Mouse (Mus musculus) intestine, postnatal 0 days (tissue): ENCODE data around the gene Olfr1350. TPM values are rescaled to one million over a fixed set of nuclear protein-coding genes. Genes with fewer than 3 reads are reported as not detected.
"Not testable (repeated sequence)": the region's sequence is repeated elsewhere in the genome, so short reads cannot be mapped to it uniquely, and the experiment has no call there.

Experiments
- ATAC-seq: fragments of 200-750 bp; cut with Nextera tagmentation; 2 replicates; pipeline ENCODE4 v1.8.0; 2017; ENCODE audit warnings: mild to moderate bottlenecking, moderate TSS enrichment, moderate library complexity
- H3K27ac ChIP-seq: fragments of 300-500 bp; sonication (generic); 2 replicates; pipeline ENCODE4 v1.5.1; 2014; ENCODE audit warnings: mild to moderate bottlenecking, low read depth, low read length, moderate library complexity
- H3K27me3 ChIP-seq: fragments of 300-500 bp; sonication (generic); replicated peaks from 2 replicates; pipeline ENCODE4 v1.6.1; 2014; ENCODE audit warnings: low read length, mixed read lengths; ENCODE audit not compliant: control insufficient read depth, insufficient read depth
- H3K36me3 ChIP-seq: fragments of 300-500 bp; sonication (generic); 2 replicates; pipeline ENCODE4 v1.6.1; 2014; ENCODE audit warnings: mild to moderate bottlenecking, moderate library complexity; ENCODE audit not compliant: control insufficient read depth, insufficient read depth
- H3K4me1 ChIP-seq: fragments of 300-500 bp; sonication (generic); replicated peaks from 2 replicates; pipeline ENCODE4 v1.6.1; 2014; ENCODE audit warnings: antibody characterized with exemption, low read length, mixed read lengths; ENCODE audit not compliant: control insufficient read depth, insufficient read depth
- H3K4me2 ChIP-seq: fragments of 300-500 bp; sonication (generic); replicated peaks from 2 replicates; pipeline ENCODE4 v1.6.1; 2014; ENCODE audit warnings: low read depth, mild to moderate bottlenecking, moderate library complexity
- H3K4me3 ChIP-seq: fragments of 300-500 bp; sonication (generic); 2 replicates; pipeline ENCODE4 v1.5.1; 2014; ENCODE audit warnings: low read depth, low read length
- H3K9ac ChIP-seq: fragments of 300-500 bp; sonication (generic); 2 replicates; pipeline ENCODE4 v1.6.1; 2014; ENCODE audit warnings: mild to moderate bottlenecking, low read depth, low read length
- H3K9me3 ChIP-seq: fragments of 300-500 bp; sonication (generic); 2 replicates; pipeline ENCODE4 v1.6.1; 2016; ENCODE audit warnings: mixed run types; ENCODE audit not compliant: control insufficient read depth
- CTCF ChIP-seq: sonication (generic); IDR thresholded peaks from 2 replicates; pipeline ENCODE4 v1.5.1; 2016; ENCODE audit warnings: low read depth, mild to moderate bottlenecking, control low read depth, antibody characterized with exemption, moderate library complexity
- WGBS: fragments of 180-500 bp; shearing (Covaris S2); extraction: QIAGEN DNeasy Blood & Tissue Kit; methylation state at CpG from one replicate; pipeline ENCODE4 v1.1.7; 2014; 5-methylcytosine and 5-hydroxymethylcytosine counted together
- polyA plus RNA-seq: library from polyadenylated mRNA; unstranded; fragments of >200 nt; fragmentation: Nextera tagmentation; extraction: Ambion mirVana; gene quantifications from 2 replicates; pipeline ENCODE4 v1.2.1, GENCODE M21; 2015

The Olfr1350 gene
- not detected in 2 replicates for polyA plus RNA-seq

- TF ChIP-seq CTCF: no peak
- no peak for ATAC-seq
- no peak within 1 kb of the TSS for H3K27ac ChIP-seq
- no peaks in the 10 kb centered on the region for H3K36me3 ChIP-seq
- H3K4me3 ChIP-seq: no peak within 1 kb of the TSS
- H3K9ac ChIP-seq: no peak within 1 kb of the TSS
- H3K4me2 ChIP-seq: no peak within 1 kb of the TSS
- H3K9me3 ChIP-seq: no peaks in the 10 kb centered on the region
- H3K4me1 ChIP-seq: no peaks in the 10 kb centered on the region
- no peaks in the 10 kb centered on the region for H3K27me3 ChIP-seq
These were observed at the start of gene Olfr1350 for GRCm38 (mm10) chr7:6564541-6564940. Gene Olfr1350, plus strand, starts transcription at chr7:6564841.

GRCm38 (mm10) chr7:6521666-6522065, 43.0 kb upstream of the Olfr1350 start:
- Histone ChIP-seq H3K4me1 (no peaks in the 10 kb centered on the region), H3K4me2 (no peak overlapping the region), H3K36me3 (no peaks in the 10 kb centered on the region), H3K27me3 (no peaks in the 10 kb centered on the region), H3K9ac (no peak overlapping the region), H3K4me3 (no peak overlapping the region), H3K9me3 (no peaks in the 10 kb centered on the region), H3K27ac (no peak overlapping the region)
- no peak for TF ChIP-seq CTCF
- WGBS: 20% methylated on average over 1 of the region's 1 CpGs
- ATAC-seq: no peak

- Histone ChIP-seq H3K9me3 (no peaks in the 10 kb centered on the region), H3K27ac (no peak within 1 kb of the TSS), H3K36me3 (no peaks in the 10 kb centered on the region), H3K4me3 (no peak within 1 kb of the TSS), H3K27me3 (no peaks in the 10 kb centered on the region), H3K4me1 (no peaks in the 10 kb centered on the region), H3K4me2 (no peak within 1 kb of the TSS), H3K9ac (no peak within 1 kb of the TSS)
- ATAC-seq: no peak
- TF ChIP-seq CTCF: no peak
- WGBS: 80% methylated on average over 5 of the region's 5 CpGs
These were observed 41.8 kb upstream of the Olfr1350 start, which contains the start of gene Olfr1349 for GRCm38 (mm10) chr7:6522850-6523249. Gene Olfr1349, minus strand, starts transcription at chr7:6522950.

GRCm38 (mm10) chr7:6525001-6525400, 39.6 kb upstream of the Olfr1350 start:
- peak; percentile 7; the same call in 1 of the 2 replicates for TF ChIP-seq CTCF
- H3K27me3 ChIP-seq: no peaks in the 10 kb centered on the region
- no peak overlapping the region for H3K4me3 ChIP-seq
- H3K27ac ChIP-seq: no peak overlapping the region
- no peaks in the 10 kb centered on the region for H3K4me1 ChIP-seq
- WGBS: 58% methylated on average over 3 of the region's 3 CpGs
- no peak for ATAC-seq
- H3K9me3 ChIP-seq: no peaks in the 10 kb centered on the region
- no peaks in the 10 kb centered on the region for H3K36me3 ChIP-seq
- H3K9ac ChIP-seq: no peak overlapping the region
- no peak overlapping the region for H3K4me2 ChIP-seq

- TF ChIP-seq CTCF: peak; percentile 49
These were observed 38.5 kb upstream of the Olfr1350 start for GRCm38 (mm10) chr7:6526141-6526540.

GRCm38 (mm10) chr7:6586096-6586759, 21.6 kb downstream of the Olfr1350 start:
- ATAC-seq: no peak
- Histone ChIP-seq H3K27me3 (no peaks in the 10 kb centered on the region), H3K9ac (no peak overlapping the region), H3K27ac (no peak overlapping the region), H3K4me3 (no peak overlapping the region), H3K36me3 (no peaks in the 10 kb centered on the region), H3K4me2 (no peak overlapping the region), H3K4me1 (no peaks in the 10 kb centered on the region), H3K9me3 (no peaks in the 10 kb centered on the region)
- peak; percentile 59 for TF ChIP-seq CTCF
- WGBS: 44% methylated on average over 8 of the region's 8 CpGs

More at GRCm38 (mm10) chr7:6526141-6526540, 38.5 kb upstream of the Olfr1350 start:
- H3K27ac ChIP-seq: no peak overlapping the region
- H3K4me2 ChIP-seq: no peak overlapping the region
- H3K36me3 ChIP-seq: no peaks in the 10 kb centered on the region
- ATAC-seq: no peak
- no peaks in the 10 kb centered on the region for H3K4me1 ChIP-seq
- H3K4me3 ChIP-seq: no peak overlapping the region
- H3K9ac ChIP-seq: no peak overlapping the region
- H3K27me3 ChIP-seq: no peaks in the 10 kb centered on the region
- no peaks in the 10 kb centered on the region for H3K9me3 ChIP-seq
- 69% methylated on average over 5 of the region's 5 CpGs for WGBS

GRCm38 (mm10) chr7:6588766-6589165, 24.1 kb downstream of the Olfr1350 start:
- 86% methylated on average over 13 of the region's 13 CpGs for WGBS

More at GRCm38 (mm10) chr7:6588766-6589165, 24.1 kb downstream of the Olfr1350 start:
- not testable (repeated sequence) for H3K36me3 ChIP-seq, H3K9ac ChIP-seq, ATAC-seq, H3K4me3 ChIP-seq, H3K4me1 ChIP-seq, H3K27ac ChIP-seq, H3K27me3 ChIP-seq, H3K4me2 ChIP-seq, H3K9me3 ChIP-seq
